Mouse (Mus musculus): ENCODE results near the gene Polr1c.

The Polr1c gene

DNA sequence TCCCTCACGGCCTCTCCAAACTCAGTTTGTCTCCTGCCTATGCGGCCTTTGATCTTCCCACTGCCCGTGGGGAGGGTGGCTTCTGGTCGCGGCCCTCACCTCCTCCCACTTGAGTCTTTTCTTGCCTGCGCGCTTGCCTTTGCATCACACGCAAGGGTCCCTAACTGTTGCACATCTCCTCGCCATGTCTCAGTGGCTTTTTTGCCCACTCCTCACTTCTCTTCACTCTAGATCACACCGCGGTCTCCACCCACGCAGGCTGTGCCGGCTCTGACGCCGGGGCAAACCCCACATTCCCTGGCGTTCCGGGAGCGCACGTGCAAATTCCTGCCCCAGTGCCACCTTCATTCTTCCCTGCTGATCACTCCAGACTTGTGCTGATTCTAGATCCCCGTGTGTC lies 44.8 kb downstream of the Polr1c start:
- no peak for DNase-seq

GRCm38 (mm10) chr17:46202421-46203071 lies 45.3 kb downstream of the Polr1c start, which contains the start of the genes Polh and Xpo5:
Gene Polh (minus strand): TSS chr17:46202645.
Gene Xpo5 (plus strand): TSS chr17:46202782.
- peak; percentile 92 to 93 for DNase-seq

- no peak for DNase-seq
These were observed 46.7 kb downstream of the Polr1c start for GRCm38 (mm10) chr17:46201151-46201550.

Measured in cerebellum, postnatal 36 days (tissue).